Mouse (Mus musculus): ENCODE measurements around the gene Rpe65.

Gene Rpe65

DNA sequence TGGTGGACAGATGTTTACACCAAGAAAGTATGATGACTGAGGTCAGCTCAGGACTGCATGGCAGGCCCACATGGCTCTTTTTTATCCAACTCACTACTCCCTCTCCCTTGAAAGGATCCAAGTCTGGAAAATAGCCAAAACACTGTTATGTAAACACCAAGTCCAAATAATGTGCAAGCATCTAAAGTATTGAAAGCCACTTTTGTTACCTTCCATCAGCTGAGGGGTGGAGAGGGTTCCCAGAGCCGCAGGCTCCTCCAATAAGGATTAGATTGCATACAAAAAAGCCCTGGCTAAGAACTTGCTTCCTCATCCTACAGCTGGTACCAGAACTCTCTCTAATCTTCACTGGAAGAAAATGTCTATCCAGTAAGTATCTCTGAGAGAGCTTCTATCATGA, at the start of gene Rpe65:
Rpe65 (plus strand) TSS at position 301 of the 400 bp plus-strand sequence.
- no peak for DNase-seq (ENCODE audit: low spot score)

- no peak for DNase-seq (ENCODE audit: low spot score)
Observed at GRCm38 (mm10) chr3:159550224-159550623, 48.8 kb upstream of the Rpe65 start.

DNA sequence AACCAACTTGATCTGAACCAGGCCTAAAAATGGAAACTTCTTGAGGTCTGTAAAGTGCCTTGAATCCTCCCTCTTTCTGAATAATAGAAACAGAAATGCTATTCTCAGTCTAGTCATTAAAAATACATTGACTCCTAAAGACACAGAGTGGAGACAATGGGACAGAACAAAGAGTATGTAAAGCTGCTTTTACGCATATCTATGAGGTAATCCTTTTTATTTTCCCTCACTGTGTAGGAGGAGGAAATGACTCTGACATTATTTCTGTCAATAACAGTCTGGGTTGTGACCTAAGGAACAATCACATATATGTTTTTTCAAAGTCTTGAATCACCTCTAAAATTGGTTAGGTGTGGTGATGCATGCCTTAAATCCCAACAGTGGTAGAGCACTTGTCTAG, 16.0 kb downstream of the Rpe65 start:
- DNase-seq (ENCODE audit: low spot score): no peak

- DNase-seq (ENCODE audit: low spot score): no peak
Observed at GRCm38 (mm10) chr3:159621026-159621425, 22.1 kb downstream of the Rpe65 start.

GRCm38 (mm10) chr3:159624010-159624409, 25.0 kb downstream of the Rpe65 start:
- DNase-seq (ENCODE audit: low spot score): no peak

GRCm38 (mm10) chr3:159660741-159661140, 61.8 kb downstream of the Rpe65 start:
- DNase-seq (ENCODE audit: low spot score): no peak

GRCm38 (mm10) chr3:159663333-159663732, 64.4 kb downstream of the Rpe65 start:
- no peak for DNase-seq (ENCODE audit: low spot score)

Data from layer of hippocampus, adult 9-10 months (tissue).